Mouse (Mus musculus): ENCODE data around the gene Olfr1031. TPM values are rescaled to one million over a fixed set of nuclear protein-coding genes. Genes with fewer than 3 reads are reported as not detected.
"Not testable (repeated sequence)": the region's sequence is repeated elsewhere in the genome, so short reads cannot be mapped to it uniquely, and the experiment has no call there.

The Olfr1031 gene
- not detected in 2 replicates for total RNA-seq (2015; ENCODE audit: low replicate concordance)
- total RNA-seq (2017; ENCODE audit: low replicate concordance): not detected in 2 replicates

DNA sequence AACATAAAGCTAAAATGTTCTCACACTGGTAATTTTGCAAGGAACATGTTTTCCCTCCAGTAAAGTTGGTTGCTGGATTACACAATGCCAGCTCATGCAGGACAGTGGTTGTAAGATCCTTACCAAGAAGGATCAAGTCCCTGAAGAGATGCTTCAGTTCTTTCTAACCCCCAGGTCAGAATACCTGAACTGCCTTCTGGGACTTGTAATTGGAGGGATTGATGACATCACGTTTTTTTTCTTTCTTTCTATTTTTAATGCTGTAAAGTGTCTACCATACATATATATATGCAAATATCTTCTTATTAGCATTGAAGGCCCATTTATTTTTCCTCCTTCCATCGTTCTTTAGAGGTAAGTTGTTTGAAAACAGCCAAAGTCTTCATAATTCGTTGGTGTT lies at the start of gene Olfr1031:
Gene Olfr1031, plus strand, starts transcription at position 301 of the 400 bp plus-strand sequence.
- no peak for ATAC-seq (replicated peaks; ENCODE audit: low FRiP score, poor library complexity, severe bottlenecking)

DNA sequence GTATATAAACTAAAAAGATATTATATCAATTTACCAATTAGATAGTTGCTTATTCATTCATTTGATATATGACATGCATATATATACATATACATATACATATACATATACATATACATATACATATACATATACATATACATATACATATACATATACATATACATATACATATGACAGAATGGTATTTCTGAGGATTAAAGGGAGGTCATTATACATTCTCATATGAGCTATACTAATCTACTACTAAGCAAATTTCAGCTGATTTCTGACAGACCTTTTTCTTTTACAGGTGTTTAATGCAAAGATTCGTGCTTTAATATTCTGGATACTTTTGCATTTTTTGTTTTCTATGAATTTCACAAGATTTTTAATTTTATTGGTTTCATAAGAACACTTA lies 40.0 kb upstream of the Olfr1031 start, which contains the start of gene Olfr1028:
Gene Olfr1028, plus strand, starts transcription at position 301 of the 400 bp plus-strand sequence.
- ATAC-seq (replicated peaks; ENCODE audit: low FRiP score, poor library complexity, severe bottlenecking): no peak

DNA sequence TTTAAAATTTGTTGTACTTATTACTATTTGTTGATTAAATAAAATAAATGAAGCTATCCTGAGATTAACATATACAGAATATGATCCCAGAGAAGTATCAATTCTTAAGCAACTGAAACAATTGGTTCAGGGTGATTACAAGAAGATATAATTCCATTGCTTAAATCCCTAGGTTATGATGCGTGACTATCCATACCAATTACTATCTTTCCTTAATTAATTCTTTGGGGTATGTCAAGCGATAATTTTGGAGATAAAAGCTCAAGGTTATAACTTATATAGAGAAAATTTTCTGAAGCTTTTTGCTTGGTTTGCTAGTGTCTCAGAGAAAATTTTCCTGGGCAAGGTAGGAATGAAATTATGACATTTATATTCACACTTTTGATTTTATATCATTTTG lies 16.5 kb upstream of the Olfr1031 start, which contains the start of gene Olfr1029:
Gene Olfr1029, plus strand, starts transcription at position 301 of the 400 bp plus-strand sequence.
- ATAC-seq (replicated peaks; ENCODE audit: low FRiP score, poor library complexity, severe bottlenecking): no peak

DNA sequence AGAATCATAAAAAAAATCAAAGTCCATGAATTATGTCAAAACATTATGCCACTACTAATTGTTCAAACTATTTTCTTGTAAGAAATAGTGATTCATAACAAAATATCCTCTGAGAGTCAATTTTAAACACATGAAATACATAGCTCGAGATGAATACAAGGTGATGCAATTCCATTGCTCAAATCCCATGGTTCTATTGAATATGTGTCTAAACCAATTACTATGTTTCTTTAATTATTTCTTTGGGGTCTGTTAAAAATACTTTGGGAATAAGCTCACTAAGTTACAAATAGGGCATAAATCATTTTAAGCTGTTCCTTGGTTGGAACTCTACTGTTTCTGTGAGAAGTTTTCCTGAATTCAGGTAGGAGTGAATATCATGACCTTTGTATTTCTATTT lies 11.1 kb upstream of the Olfr1031 start, which contains the start of gene Olfr1030:
Gene Olfr1030, plus strand, starts transcription at position 301 of the 400 bp plus-strand sequence.
- ATAC-seq (replicated peaks; ENCODE audit: low FRiP score, poor library complexity, severe bottlenecking): no peak

DNA sequence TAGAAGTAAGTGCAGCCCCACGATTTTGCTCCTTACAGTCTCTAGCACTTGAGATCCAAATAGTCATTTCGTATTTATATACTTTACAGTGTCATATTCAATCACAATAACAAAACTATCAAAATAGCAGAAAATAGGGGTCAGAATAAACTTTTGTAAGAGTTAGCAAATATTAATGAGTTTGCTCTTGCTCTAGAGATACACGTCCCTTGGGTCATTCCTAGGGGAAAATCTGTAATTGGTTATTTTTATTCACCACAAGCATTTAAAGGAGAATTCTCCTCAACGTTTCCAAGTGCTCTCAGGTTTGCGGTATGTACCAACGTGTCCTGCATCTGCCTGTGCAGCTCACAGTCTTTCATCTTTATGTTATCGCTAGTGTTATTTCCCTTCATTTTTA lies 15.1 kb downstream of the Olfr1031 start, which contains the start of gene Olfr1032:
Gene Olfr1032, plus strand, starts transcription at position 301 of the 400 bp plus-strand sequence.
- no peak for ATAC-seq (replicated peaks; ENCODE audit: low FRiP score, poor library complexity, severe bottlenecking)

DNA sequence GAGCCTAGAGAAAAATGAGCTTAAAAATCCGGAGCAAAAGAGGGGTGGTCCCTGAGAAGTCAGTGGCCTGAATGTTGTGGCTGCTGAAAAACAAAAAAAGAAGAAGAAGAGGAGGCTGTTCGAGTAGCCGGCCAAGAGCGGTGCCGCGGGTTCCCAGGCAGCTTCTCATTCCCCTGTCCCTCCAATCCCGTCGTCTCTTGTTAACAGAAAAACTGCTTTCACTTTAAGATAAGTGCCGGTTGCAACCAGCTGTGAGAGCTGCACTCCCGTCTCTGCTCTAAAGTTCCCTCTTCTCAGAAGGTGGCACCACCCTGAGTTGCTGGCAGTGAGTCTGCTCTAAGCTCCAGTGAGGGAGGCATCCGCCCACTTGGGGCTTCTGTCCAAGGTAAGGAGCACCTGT lies 30.3 kb downstream of the Olfr1031 start, which contains the start of gene Olfr1033:
Gene Olfr1033, plus strand, starts transcription at position 228 of the 400 bp plus-strand sequence.
- ATAC-seq (replicated peaks; ENCODE audit: low FRiP score, poor library complexity, severe bottlenecking): not testable (repeated sequence)

DNA sequence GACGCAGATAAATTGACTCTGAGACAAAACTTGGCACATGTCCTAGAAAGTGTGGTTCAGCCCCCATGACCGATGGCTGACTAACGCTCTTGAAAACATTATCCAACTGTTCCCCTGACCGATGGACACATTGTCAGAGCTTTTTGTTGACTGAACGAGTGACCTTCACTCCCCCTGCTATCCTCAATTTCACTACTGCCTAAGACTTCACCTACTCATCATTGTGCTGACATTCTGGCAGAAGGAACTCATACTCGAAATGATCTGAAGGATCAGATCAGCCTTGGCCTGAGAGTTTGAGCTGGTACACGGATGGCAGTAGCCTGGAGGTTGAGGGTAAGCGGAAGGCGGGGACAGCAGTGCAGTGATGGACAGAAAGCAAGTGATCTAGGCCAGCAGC lies 31.4 kb downstream of the Olfr1031 start:
- ATAC-seq (replicated peaks; ENCODE audit: low FRiP score, poor library complexity, severe bottlenecking): not testable (repeated sequence)

Other genes with a start within 250 kb of the Olfr1031 start
Only the 30 nearest of the 31 such genes appear.
- not detected in 2 replicates for gene Olfr1012, start 227.5 kb upstream of the Olfr1031 start, total RNA-seq (2015; ENCODE audit: low replicate concordance)
- not detected in 2 replicates for gene Olfr1012, start 227.5 kb upstream of the Olfr1031 start, total RNA-seq (2017; ENCODE audit: low replicate concordance)
- not detected in 2 replicates for gene Olfr1013, start 223.2 kb upstream of the Olfr1031 start, total RNA-seq (2015; ENCODE audit: low replicate concordance)
- gene Olfr1013, start 223.2 kb upstream of the Olfr1031 start, total RNA-seq (2017; ENCODE audit: low replicate concordance): not detected in 2 replicates
- gene Olfr1014, start 217.6 kb upstream of the Olfr1031 start, total RNA-seq (2015; ENCODE audit: low replicate concordance): not detected in 2 replicates
- not detected in 2 replicates for gene Olfr1014, start 217.6 kb upstream of the Olfr1031 start, total RNA-seq (2017; ENCODE audit: low replicate concordance)
- gene Olfr1015, start 208.3 kb upstream of the Olfr1031 start, total RNA-seq (2015; ENCODE audit: low replicate concordance): not detected in 2 replicates
- gene Olfr1015, start 208.3 kb upstream of the Olfr1031 start, total RNA-seq (2017; ENCODE audit: low replicate concordance): 1.1 TPM in 1 of 2 replicates, not detected in the other
- gene Olfr1016, start 187.8 kb upstream of the Olfr1031 start, total RNA-seq (2015; ENCODE audit: low replicate concordance): not detected in 2 replicates
- 1.4 TPM in 1 of 2 replicates, not detected in the other for gene Olfr1016, start 187.8 kb upstream of the Olfr1031 start, total RNA-seq (2017; ENCODE audit: low replicate concordance)
- not detected in 2 replicates for gene Olfr1018, start 171.8 kb upstream of the Olfr1031 start, total RNA-seq (2015; ENCODE audit: low replicate concordance)
- not detected in 2 replicates for gene Olfr1018, start 171.8 kb upstream of the Olfr1031 start, total RNA-seq (2017; ENCODE audit: low replicate concordance)
- not detected in 2 replicates for gene Olfr1019, start 144.8 kb upstream of the Olfr1031 start, total RNA-seq (2015; ENCODE audit: low replicate concordance)
- gene Olfr1019, start 144.8 kb upstream of the Olfr1031 start, total RNA-seq (2017; ENCODE audit: low replicate concordance): not detected in 2 replicates
- gene Olfr1020, start 143.3 kb upstream of the Olfr1031 start, total RNA-seq (2015; ENCODE audit: low replicate concordance): not detected in 2 replicates
- gene Olfr1020, start 143.3 kb upstream of the Olfr1031 start, total RNA-seq (2017; ENCODE audit: low replicate concordance): not detected in 2 replicates
- not detected in 2 replicates for gene Olfr1022, start 121.7 kb upstream of the Olfr1031 start, total RNA-seq (2015; ENCODE audit: low replicate concordance)
- not detected in 2 replicates for gene Olfr1022, start 121.7 kb upstream of the Olfr1031 start, total RNA-seq (2017; ENCODE audit: low replicate concordance)
- not detected in 2 replicates for gene Olfr1023, start 104.7 kb upstream of the Olfr1031 start, total RNA-seq (2015; ENCODE audit: low replicate concordance)
- gene Olfr1023, start 104.7 kb upstream of the Olfr1031 start, total RNA-seq (2017; ENCODE audit: low replicate concordance): not detected in 2 replicates
- not detected in 2 replicates for gene Olfr1024, start 85.3 kb upstream of the Olfr1031 start, total RNA-seq (2015; ENCODE audit: low replicate concordance)
- not detected in 2 replicates for gene Olfr1024, start 85.3 kb upstream of the Olfr1031 start, total RNA-seq (2017; ENCODE audit: low replicate concordance)
- gene Olfr1025-ps1, start 75.1 kb upstream of the Olfr1031 start, total RNA-seq (2015; ENCODE audit: low replicate concordance): not detected in 2 replicates
- not detected in 2 replicates for gene Olfr1025-ps1, start 75.1 kb upstream of the Olfr1031 start, total RNA-seq (2017; ENCODE audit: low replicate concordance)
- gene Olfr1026, start 68.7 kb upstream of the Olfr1031 start, total RNA-seq (2015; ENCODE audit: low replicate concordance): not detected in 2 replicates
- gene Olfr1026, start 68.7 kb upstream of the Olfr1031 start, total RNA-seq (2017; ENCODE audit: low replicate concordance): not detected in 2 replicates
- gene Olfr1028, start 39.9 kb upstream of the Olfr1031 start, total RNA-seq (2015; ENCODE audit: low replicate concordance): not detected in 2 replicates
- 0.42 TPM in 1 of 2 replicates, not detected in the other for gene Olfr1028, start 39.9 kb upstream of the Olfr1031 start, total RNA-seq (2017; ENCODE audit: low replicate concordance)
- gene Olfr1029, start 16.4 kb upstream of the Olfr1031 start, total RNA-seq (2015; ENCODE audit: low replicate concordance): not detected in 2 replicates
- not detected in 2 replicates for gene Olfr1029, start 16.4 kb upstream of the Olfr1031 start, total RNA-seq (2017; ENCODE audit: low replicate concordance)
- gene Olfr1030, start 11.0 kb upstream of the Olfr1031 start, total RNA-seq (2015; ENCODE audit: low replicate concordance): not detected in 2 replicates
- gene Olfr1030, start 11.0 kb upstream of the Olfr1031 start, total RNA-seq (2017; ENCODE audit: low replicate concordance): not detected in 2 replicates
- not detected in 2 replicates for gene Olfr1032, start 15.2 kb downstream of the Olfr1031 start, total RNA-seq (2015; ENCODE audit: low replicate concordance)
- not detected in 2 replicates for gene Olfr1032, start 15.2 kb downstream of the Olfr1031 start, total RNA-seq (2017; ENCODE audit: low replicate concordance)
- not detected in 2 replicates for gene Olfr1033, start 30.3 kb downstream of the Olfr1031 start, total RNA-seq (2015; ENCODE audit: low replicate concordance)
- not detected in 2 replicates for gene Olfr1033, start 30.3 kb downstream of the Olfr1031 start, total RNA-seq (2017; ENCODE audit: low replicate concordance)
- gene Olfr1034, start 55.6 kb downstream of the Olfr1031 start, total RNA-seq (2015; ENCODE audit: low replicate concordance): not detected in 2 replicates
- gene Olfr1034, start 55.6 kb downstream of the Olfr1031 start, total RNA-seq (2017; ENCODE audit: low replicate concordance): not detected in 2 replicates
- not detected in 2 replicates for gene Olfr1036, start 83.7 kb downstream of the Olfr1031 start, total RNA-seq (2015; ENCODE audit: low replicate concordance)
- gene Olfr1036, start 83.7 kb downstream of the Olfr1031 start, total RNA-seq (2017; ENCODE audit: low replicate concordance): not detected in 2 replicates
- not detected in 2 replicates for gene Olfr1037, start 97.1 kb downstream of the Olfr1031 start, total RNA-seq (2015; ENCODE audit: low replicate concordance)
- gene Olfr1037, start 97.1 kb downstream of the Olfr1031 start, total RNA-seq (2017; ENCODE audit: low replicate concordance): not detected in 2 replicates
- gene Olfr1039, start 145.6 kb downstream of the Olfr1031 start, total RNA-seq (2015; ENCODE audit: low replicate concordance): not detected in 2 replicates
- not detected in 2 replicates for gene Olfr1039, start 145.6 kb downstream of the Olfr1031 start, total RNA-seq (2017; ENCODE audit: low replicate concordance)
- not detected in 2 replicates for gene Olfr1040, start 156.4 kb downstream of the Olfr1031 start, total RNA-seq (2015; ENCODE audit: low replicate concordance)
- 2.2 TPM in 1 of 2 replicates, not detected in the other for gene Olfr1040, start 156.4 kb downstream of the Olfr1031 start, total RNA-seq (2017; ENCODE audit: low replicate concordance)
- gene Olfr1042, start 171.5 kb downstream of the Olfr1031 start, total RNA-seq (2015; ENCODE audit: low replicate concordance): not detected in 2 replicates
- gene Olfr1042, start 171.5 kb downstream of the Olfr1031 start, total RNA-seq (2017; ENCODE audit: low replicate concordance): not detected in 2 replicates
- not detected in 2 replicates for gene Olfr1043, start 177.2 kb downstream of the Olfr1031 start, total RNA-seq (2015; ENCODE audit: low replicate concordance)
- not detected in 2 replicates for gene Olfr1043, start 177.2 kb downstream of the Olfr1031 start, total RNA-seq (2017; ENCODE audit: low replicate concordance)
- not detected in 2 replicates for gene Olfr1044, start 187.5 kb downstream of the Olfr1031 start, total RNA-seq (2015; ENCODE audit: low replicate concordance)
- gene Olfr1044, start 187.5 kb downstream of the Olfr1031 start, total RNA-seq (2017; ENCODE audit: low replicate concordance): 1.1 TPM in 1 of 2 replicates, not detected in the other
- not detected in 2 replicates for gene Olfr52, start 195.4 kb downstream of the Olfr1031 start, total RNA-seq (2015; ENCODE audit: low replicate concordance)
- gene Olfr52, start 195.4 kb downstream of the Olfr1031 start, total RNA-seq (2017; ENCODE audit: low replicate concordance): not detected in 2 replicates
- gene Olfr1045, start 212.7 kb downstream of the Olfr1031 start, total RNA-seq (2015; ENCODE audit: low replicate concordance): not detected in 2 replicates
- not detected in 2 replicates for gene Olfr1045, start 212.7 kb downstream of the Olfr1031 start, total RNA-seq (2017; ENCODE audit: low replicate concordance)
- not detected in 2 replicates for gene Olfr1046, start 229.0 kb downstream of the Olfr1031 start, total RNA-seq (2015; ENCODE audit: low replicate concordance)
- gene Olfr1046, start 229.0 kb downstream of the Olfr1031 start, total RNA-seq (2017; ENCODE audit: low replicate concordance): not detected in 2 replicates
- gene Olfr1047, start 241.1 kb downstream of the Olfr1031 start, total RNA-seq (2015; ENCODE audit: low replicate concordance): not detected in 2 replicates
- not detected in 2 replicates for gene Olfr1047, start 241.1 kb downstream of the Olfr1031 start, total RNA-seq (2017; ENCODE audit: low replicate concordance)

Data from erythroblast, adult 5-6 weeks (primary cell).